Mouse (Mus musculus): ENCODE measurements around the gene Hmgcs2. TPM values are rescaled to one million over a fixed set of nuclear protein-coding genes. Genes with fewer than 3 reads are reported as not detected.

Hmgcs2 gene
- polyA plus RNA-seq, 1 experiment from 2014 or later, result 32.1 TPM

GRCm38 (mm10) chr3:98313294-98314155 is 33.3 kb downstream of the Hmgcs2 start:
- H3K36me3 ChIP-seq (ENCODE audit: control insufficient read depth, insufficient read depth, low read length), result peaks cover 34% of the 10 kb centered on the region
- H3K27me3 ChIP-seq (replicated peaks; ENCODE audit: control insufficient read depth, insufficient read depth, low read length), result no peaks in the 10 kb centered on the region
- ATAC-seq (replicated peaks; ENCODE audit: low FRiP score, low TSS enrichment, low read depth) (peak; percentile 5; the same call in 1 of the 2 replicates), DNase-seq (ENCODE audit: low spot score) (no peak)
- no peaks in the 10 kb centered on the region for H3K9me3 ChIP-seq (ENCODE audit: control insufficient read depth, low read length)
- no peak overlapping the region for H3K4me2 ChIP-seq (ENCODE audit: low read length)
- H3K4me3 ChIP-seq (ENCODE audit: low read depth, low read length), result no peak overlapping the region
- H3K9ac ChIP-seq (ENCODE audit: low read length), result no peak overlapping the region
- H3K4me1 ChIP-seq (replicated peaks; ENCODE audit: control insufficient read depth, insufficient read depth, low read length), result no peaks in the 10 kb centered on the region
- WGBS, result 82% methylated on average over 9 of the region's 9 CpGs
- no peak overlapping the region for H3K27ac ChIP-seq (ENCODE audit: low read depth)

DNA sequence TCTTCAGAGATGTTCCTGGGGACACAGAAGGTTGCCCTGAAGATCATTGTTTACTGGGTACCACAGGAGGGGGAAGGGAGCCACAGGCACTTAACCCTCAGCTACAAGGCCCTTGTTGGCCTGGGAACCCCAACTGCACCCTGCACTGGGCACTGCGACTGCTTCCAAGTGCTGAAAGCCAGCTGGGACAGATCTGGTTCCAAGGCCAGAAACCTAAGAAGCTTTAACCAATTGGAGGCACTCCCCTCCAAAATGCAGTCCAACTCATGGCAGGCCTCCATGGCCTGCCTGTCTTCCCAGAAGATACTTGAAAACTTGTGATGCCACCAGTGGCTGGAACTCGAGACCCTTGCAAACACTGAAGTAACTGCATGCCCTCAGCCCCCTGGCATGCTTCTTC is 34.9 kb downstream of the Hmgcs2 start:
- ATAC-seq (replicated peaks; ENCODE audit: low FRiP score, low TSS enrichment, low read depth) (no peak), DNase-seq (ENCODE audit: low spot score) (no peak)
- H3K4me2 ChIP-seq (ENCODE audit: low read length), result no peak overlapping the region
- H3K27me3 ChIP-seq (replicated peaks; ENCODE audit: control insufficient read depth, insufficient read depth, low read length), result no peaks in the 10 kb centered on the region
- H3K36me3 ChIP-seq (ENCODE audit: control insufficient read depth, insufficient read depth, low read length), result peaks cover 49% of the 10 kb centered on the region
- no peak overlapping the region for H3K9ac ChIP-seq (ENCODE audit: low read length)
- H3K9me3 ChIP-seq (ENCODE audit: control insufficient read depth, low read length), result no peaks in the 10 kb centered on the region
- H3K4me3 ChIP-seq (ENCODE audit: low read depth, low read length), result no peak overlapping the region
- no peaks in the 10 kb centered on the region for H3K4me1 ChIP-seq (replicated peaks; ENCODE audit: control insufficient read depth, insufficient read depth, low read length)
- WGBS, result 82% methylated on average over 2 of the region's 2 CpGs
- no peak overlapping the region for H3K27ac ChIP-seq (ENCODE audit: low read depth)

- H3K36me3 ChIP-seq (ENCODE audit: control insufficient read depth, insufficient read depth, low read length), result peaks cover 62% of the 10 kb centered on the region
- H3K9ac ChIP-seq (ENCODE audit: low read length), result no peak overlapping the region
- no peaks in the 10 kb centered on the region for H3K9me3 ChIP-seq (ENCODE audit: control insufficient read depth, low read length)
- H3K27ac ChIP-seq (ENCODE audit: low read depth), result no peak overlapping the region
- H3K4me3 ChIP-seq (ENCODE audit: low read depth, low read length), result no peak overlapping the region
- no peaks in the 10 kb centered on the region for H3K4me1 ChIP-seq (replicated peaks; ENCODE audit: control insufficient read depth, insufficient read depth, low read length)
- DNase-seq (ENCODE audit: low spot score) (no peak), ATAC-seq (replicated peaks; ENCODE audit: low FRiP score, low TSS enrichment, low read depth) (no peak)
- H3K4me2 ChIP-seq (ENCODE audit: low read length), result no peak overlapping the region
- no peaks in the 10 kb centered on the region for H3K27me3 ChIP-seq (replicated peaks; ENCODE audit: control insufficient read depth, insufficient read depth, low read length)
- WGBS, result 63% methylated on average over 3 of the region's 3 CpGs
These were observed 36.9 kb downstream of the Hmgcs2 start for GRCm38 (mm10) chr3:98317143-98317542.

DNA sequence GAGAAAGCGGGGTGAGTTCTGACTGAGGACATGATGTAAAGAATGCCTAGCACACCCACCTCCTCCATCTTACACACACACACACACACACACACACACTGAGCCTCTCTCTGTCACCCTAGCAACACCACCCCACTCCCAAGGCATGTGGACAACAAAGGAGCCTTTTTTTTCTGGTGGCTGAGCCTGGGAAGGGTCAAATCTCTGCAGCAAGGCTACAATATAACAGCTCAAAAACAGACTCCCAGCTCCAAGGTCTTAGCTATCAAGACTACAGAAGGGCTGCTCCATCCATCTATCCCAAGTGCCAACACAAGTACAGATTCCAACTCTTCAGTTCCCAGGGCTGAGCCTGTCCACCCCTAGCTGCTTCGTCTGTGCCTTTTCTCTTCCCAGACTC is 39.0 kb downstream of the Hmgcs2 start:
- Histone ChIP-seq H3K27ac (ENCODE audit: low read depth) (no peak overlapping the region), H3K4me3 (ENCODE audit: low read depth, low read length) (no peak overlapping the region), H3K36me3 (ENCODE audit: control insufficient read depth, insufficient read depth, low read length) (peaks cover 74% of the 10 kb centered on the region), H3K9me3 (ENCODE audit: control insufficient read depth, low read length) (no peaks in the 10 kb centered on the region), H3K27me3 (replicated peaks; ENCODE audit: control insufficient read depth, insufficient read depth, low read length) (no peaks in the 10 kb centered on the region), H3K9ac (ENCODE audit: low read length) (no peak overlapping the region), H3K4me2 (ENCODE audit: low read length) (no peak overlapping the region), H3K4me1 (replicated peaks; ENCODE audit: control insufficient read depth, insufficient read depth, low read length) (no peaks in the 10 kb centered on the region)
- ATAC-seq (replicated peaks; ENCODE audit: low FRiP score, low TSS enrichment, low read depth) (no peak), DNase-seq (ENCODE audit: low spot score) (no peak)
- 69% methylated on average over 2 of the region's 2 CpGs for WGBS

GRCm38 (mm10) chr3:98322209-98322608 is 42.0 kb downstream of the Hmgcs2 start:
- 91% methylated on average over 5 of the region's 5 CpGs for WGBS

GRCm38 (mm10) chr3:98324235-98324634 is 44.0 kb downstream of the Hmgcs2 start:
- Histone ChIP-seq H3K27ac (ENCODE audit: low read depth) (no peak overlapping the region), H3K4me2 (ENCODE audit: low read length) (no peak overlapping the region), H3K9ac (ENCODE audit: low read length) (no peak overlapping the region), H3K4me3 (ENCODE audit: low read depth, low read length) (no peak overlapping the region), H3K9me3 (ENCODE audit: control insufficient read depth, low read length) (no peaks in the 10 kb centered on the region), H3K36me3 (ENCODE audit: control insufficient read depth, insufficient read depth, low read length) (peaks cover 83% of the 10 kb centered on the region), H3K27me3 (replicated peaks; ENCODE audit: control insufficient read depth, insufficient read depth, low read length) (no peaks in the 10 kb centered on the region), H3K4me1 (replicated peaks; ENCODE audit: control insufficient read depth, insufficient read depth, low read length) (no peaks in the 10 kb centered on the region)
- no peak for ATAC-seq (replicated peaks; ENCODE audit: low FRiP score, low TSS enrichment, low read depth)
- 79% methylated on average over 9 of the region's 9 CpGs for WGBS
- DNase-seq (ENCODE audit: low spot score), result no peak

More at GRCm38 (mm10) chr3:98322209-98322608, 42.0 kb downstream of the Hmgcs2 start:
- Histone ChIP-seq H3K4me1 (replicated peaks; ENCODE audit: control insufficient read depth, insufficient read depth, low read length) (no peaks in the 10 kb centered on the region), H3K9ac (ENCODE audit: low read length) (no peak overlapping the region), H3K9me3 (ENCODE audit: control insufficient read depth, low read length) (no peaks in the 10 kb centered on the region), H3K4me3 (ENCODE audit: low read depth, low read length) (no peak overlapping the region), H3K27ac (ENCODE audit: low read depth) (no peak overlapping the region), H3K36me3 (ENCODE audit: control insufficient read depth, insufficient read depth, low read length) (peaks cover 81% of the 10 kb centered on the region), H3K27me3 (replicated peaks; ENCODE audit: control insufficient read depth, insufficient read depth, low read length) (no peaks in the 10 kb centered on the region), H3K4me2 (ENCODE audit: low read length) (no peak overlapping the region)
- DNase-seq (ENCODE audit: low spot score) (no peak), ATAC-seq (replicated peaks; ENCODE audit: low FRiP score, low TSS enrichment, low read depth) (no peak)

DNA sequence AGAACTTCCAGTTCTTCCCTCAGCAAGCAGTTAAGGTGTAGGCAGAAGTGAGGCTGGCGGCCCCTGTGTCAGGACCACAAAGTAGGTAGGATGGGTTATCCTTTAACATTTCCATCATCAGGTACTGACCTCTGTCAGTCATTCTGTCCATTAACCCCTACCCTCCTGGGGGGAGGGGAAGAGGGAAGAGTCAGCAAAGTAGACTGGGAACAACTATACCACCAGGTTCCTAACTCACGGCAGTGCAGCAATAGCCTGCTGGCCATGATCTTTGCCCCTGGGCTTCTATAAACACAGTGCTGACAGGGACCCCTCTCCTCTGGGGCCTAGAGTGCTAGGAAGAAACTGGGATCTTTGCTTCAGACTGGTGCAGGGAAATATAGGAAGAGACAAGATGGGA is 53.8 kb downstream of the Hmgcs2 start:
- no peak overlapping the region for H3K4me2 ChIP-seq (ENCODE audit: low read length)
- H3K4me3 ChIP-seq (ENCODE audit: low read depth, low read length), result no peak overlapping the region
- DNase-seq (ENCODE audit: low spot score) (no peak), ATAC-seq (replicated peaks; ENCODE audit: low FRiP score, low TSS enrichment, low read depth) (no peak)
- no peaks in the 10 kb centered on the region for H3K9me3 ChIP-seq (ENCODE audit: control insufficient read depth, low read length)
- H3K36me3 ChIP-seq (ENCODE audit: control insufficient read depth, insufficient read depth, low read length), result peaks cover 37% of the 10 kb centered on the region
- H3K9ac ChIP-seq (ENCODE audit: low read length), result no peak overlapping the region
- H3K4me1 ChIP-seq (replicated peaks; ENCODE audit: control insufficient read depth, insufficient read depth, low read length), result peaks cover 23% of the 10 kb centered on the region
- no peaks in the 10 kb centered on the region for H3K27me3 ChIP-seq (replicated peaks; ENCODE audit: control insufficient read depth, insufficient read depth, low read length)
- WGBS, result 71% methylated on average over 2 of the region's 2 CpGs
- no peak overlapping the region for H3K27ac ChIP-seq (ENCODE audit: low read depth)

DNA sequence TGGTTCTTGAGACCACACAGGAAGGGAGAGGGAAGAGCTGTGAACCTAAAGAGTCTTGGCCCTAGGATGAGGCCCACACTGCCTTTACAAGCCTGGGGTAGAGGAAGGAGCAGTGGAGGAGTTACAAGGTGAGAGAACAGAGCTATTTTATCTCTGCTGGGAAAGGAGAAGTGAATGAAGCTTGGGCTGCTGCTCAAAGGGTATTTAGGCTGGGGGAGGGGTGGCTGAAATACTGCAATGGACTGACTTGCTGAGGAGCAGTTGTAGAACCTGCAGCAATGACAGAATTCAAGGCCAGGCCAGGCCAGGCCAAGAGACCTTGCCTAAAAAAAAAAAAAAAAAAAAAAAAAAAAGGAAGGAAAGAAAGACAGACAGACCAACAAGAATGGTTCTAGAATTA is 55.1 kb downstream of the Hmgcs2 start:
- Histone ChIP-seq H3K9me3 (ENCODE audit: control insufficient read depth, low read length) (no peaks in the 10 kb centered on the region), H3K4me3 (ENCODE audit: low read depth, low read length) (no peak overlapping the region), H3K4me2 (ENCODE audit: low read length) (no peak overlapping the region), H3K9ac (ENCODE audit: low read length) (no peak overlapping the region), H3K27me3 (replicated peaks; ENCODE audit: control insufficient read depth, insufficient read depth, low read length) (no peaks in the 10 kb centered on the region), H3K4me1 (replicated peaks; ENCODE audit: control insufficient read depth, insufficient read depth, low read length) (peaks cover 26% of the 10 kb centered on the region), H3K27ac (ENCODE audit: low read depth) (no peak overlapping the region), H3K36me3 (ENCODE audit: control insufficient read depth, insufficient read depth, low read length) (peaks cover 32% of the 10 kb centered on the region)
- ATAC-seq (replicated peaks; ENCODE audit: low FRiP score, low TSS enrichment, low read depth) (no peak), DNase-seq (ENCODE audit: low spot score) (no peak)

- Histone ChIP-seq H3K9ac (ENCODE audit: low read length) (no peak overlapping the region), H3K4me2 (ENCODE audit: low read length) (no peak overlapping the region), H3K4me1 (replicated peaks; ENCODE audit: control insufficient read depth, insufficient read depth, low read length) (peaks cover 26% of the 10 kb centered on the region), H3K4me3 (ENCODE audit: low read depth, low read length) (no peak overlapping the region), H3K27ac (ENCODE audit: low read depth) (no peak overlapping the region), H3K9me3 (ENCODE audit: control insufficient read depth, low read length) (no peaks in the 10 kb centered on the region), H3K36me3 (ENCODE audit: control insufficient read depth, insufficient read depth, low read length) (peaks cover 31% of the 10 kb centered on the region), H3K27me3 (replicated peaks; ENCODE audit: control insufficient read depth, insufficient read depth, low read length) (no peaks in the 10 kb centered on the region)
- DNase-seq (ENCODE audit: low spot score) (no peak), ATAC-seq (replicated peaks; ENCODE audit: low FRiP score, low TSS enrichment, low read depth) (no peak)
- 77% methylated on average over 7 of the region's 7 CpGs for WGBS
These were observed 55.7 kb downstream of the Hmgcs2 start for GRCm38 (mm10) chr3:98335886-98336285.
